Mouse (Mus musculus): ENCODE data around the gene Rexo4.

The Rexo4 gene

DNA sequence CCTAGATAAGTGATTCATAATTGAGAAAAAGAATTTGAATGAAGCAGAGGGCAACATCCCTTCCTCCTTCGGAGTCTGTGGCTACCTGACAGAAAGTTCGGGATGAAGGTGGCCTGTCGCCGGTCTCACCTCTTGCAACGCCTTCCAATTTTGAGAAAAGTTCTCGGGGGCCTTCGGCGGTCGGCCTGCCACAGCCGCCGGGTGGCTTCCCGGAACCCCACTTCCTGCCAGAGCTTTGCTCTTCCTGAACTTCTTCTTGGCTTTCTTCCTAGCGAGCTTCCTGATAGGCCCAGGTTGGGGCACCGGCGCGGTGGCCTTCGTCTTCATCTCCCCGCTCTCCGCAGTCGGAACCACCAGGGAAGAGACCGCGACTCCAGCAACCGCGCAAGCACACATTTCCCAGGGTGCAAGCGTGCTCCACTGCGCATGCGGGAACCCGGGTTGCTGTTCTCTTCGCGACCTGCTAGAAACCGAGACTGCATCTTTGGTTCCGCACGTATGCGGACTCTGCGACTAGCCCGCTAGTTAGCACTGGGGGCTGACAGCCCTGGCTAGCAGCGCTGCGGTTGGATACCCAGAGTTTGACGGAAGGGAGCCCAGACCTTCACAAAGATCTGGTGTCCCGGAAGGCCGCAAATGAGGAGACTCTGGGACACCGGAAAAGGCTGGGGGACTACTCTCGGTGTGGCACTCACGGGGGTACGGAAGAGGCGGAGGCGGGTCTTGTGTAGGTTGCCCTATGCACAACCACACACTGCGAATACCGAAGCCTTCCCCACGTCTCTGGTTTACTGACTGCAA lies at the start of gene Rexo4:
Gene Rexo4, minus strand, starts transcription at position 464 of the 801 bp plus-strand sequence.
- DNase-seq = peak; percentile 94

DNA sequence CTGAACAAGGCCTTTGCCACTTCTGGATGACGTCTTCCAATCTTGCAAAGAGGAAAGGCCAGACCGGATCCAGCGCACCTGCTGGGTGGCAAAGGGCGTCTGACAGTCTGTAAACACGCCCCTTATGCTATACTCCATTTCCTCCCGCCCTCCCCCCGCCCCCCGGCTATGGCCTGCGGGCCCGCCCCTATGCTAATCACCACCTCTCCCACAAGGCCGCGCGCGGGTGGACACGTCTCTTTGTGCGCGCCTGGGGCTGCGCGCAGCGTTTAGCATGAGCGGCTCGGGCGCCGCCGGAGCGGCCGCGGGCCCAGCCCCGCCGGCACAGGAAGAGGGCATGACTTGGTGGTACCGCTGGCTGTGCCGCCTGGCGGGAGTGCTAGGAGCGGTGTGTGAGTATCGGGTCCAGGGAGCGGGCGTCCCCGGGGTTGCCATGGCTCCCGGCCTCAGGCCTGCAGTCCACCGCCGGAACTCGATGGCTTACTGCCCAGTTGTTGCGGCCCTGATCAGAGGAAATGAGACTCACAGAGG lies 45.6 kb upstream of the Rexo4 start, which contains the start of gene Cacfd1:
Gene Cacfd1, plus strand, starts transcription at position 213 of the 531 bp plus-strand sequence.
- peak; percentile 92 for DNase-seq

DNA sequence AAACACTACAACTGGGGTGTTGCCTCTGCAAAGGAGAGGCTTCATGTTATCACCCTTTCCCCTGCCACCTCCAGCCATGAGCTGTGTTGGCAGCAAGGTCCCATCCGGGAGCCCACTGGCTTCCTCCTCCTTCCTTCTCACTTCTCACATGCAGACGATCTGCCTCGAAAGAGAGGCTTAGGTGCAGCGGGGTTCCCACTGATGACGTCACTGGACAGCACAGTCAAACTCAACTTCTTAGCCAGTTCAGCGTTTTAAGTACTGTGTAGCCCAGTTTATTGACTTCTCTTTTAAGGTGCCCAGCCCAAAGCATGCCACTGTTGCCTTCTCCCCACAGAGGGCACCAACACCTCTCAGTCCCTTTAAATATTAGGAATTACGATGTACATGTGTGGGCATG lies 43.5 kb upstream of the Rexo4 start:
- no peak for DNase-seq

DNA sequence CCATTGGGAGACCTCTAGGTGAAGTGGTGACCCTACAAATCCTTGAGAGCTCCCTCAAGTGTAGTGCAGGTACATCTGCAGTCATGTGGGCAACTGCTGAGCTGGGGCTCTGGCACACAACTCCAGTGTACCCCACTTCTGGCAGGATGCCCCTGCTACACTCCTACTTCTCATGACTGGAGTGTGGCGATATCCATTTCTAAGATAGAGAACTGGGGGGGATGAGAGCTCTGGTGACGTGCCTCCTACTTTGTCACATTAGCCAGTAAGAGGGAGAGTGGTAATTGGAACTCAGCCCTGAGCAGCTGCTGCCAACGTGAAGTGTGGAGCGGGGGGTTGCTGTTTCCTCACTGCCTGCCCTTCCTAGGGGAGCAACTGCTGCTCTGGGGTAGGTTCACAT lies 42.1 kb upstream of the Rexo4 start:
- DNase-seq = no peak

DNA sequence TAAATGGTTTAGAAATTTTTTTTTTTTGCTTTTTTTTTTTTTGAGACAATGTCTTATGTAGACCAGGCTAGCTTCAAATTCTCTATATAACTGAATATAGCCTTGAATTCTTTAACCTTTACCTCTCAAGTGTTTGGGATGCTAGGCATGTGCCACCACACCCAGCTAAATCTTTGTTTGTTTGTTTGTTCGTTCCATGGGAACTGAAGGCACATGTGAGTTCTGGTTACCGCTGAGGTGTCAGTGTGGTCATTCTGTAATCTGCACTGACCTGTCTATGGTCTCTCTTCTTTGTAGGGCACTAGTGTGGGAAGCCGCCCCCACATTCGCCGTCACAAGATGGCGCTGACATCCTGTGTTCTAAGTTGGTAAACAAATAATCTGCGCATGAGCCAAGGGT lies 33.8 kb upstream of the Rexo4 start:
- DNase-seq = no peak

DNA sequence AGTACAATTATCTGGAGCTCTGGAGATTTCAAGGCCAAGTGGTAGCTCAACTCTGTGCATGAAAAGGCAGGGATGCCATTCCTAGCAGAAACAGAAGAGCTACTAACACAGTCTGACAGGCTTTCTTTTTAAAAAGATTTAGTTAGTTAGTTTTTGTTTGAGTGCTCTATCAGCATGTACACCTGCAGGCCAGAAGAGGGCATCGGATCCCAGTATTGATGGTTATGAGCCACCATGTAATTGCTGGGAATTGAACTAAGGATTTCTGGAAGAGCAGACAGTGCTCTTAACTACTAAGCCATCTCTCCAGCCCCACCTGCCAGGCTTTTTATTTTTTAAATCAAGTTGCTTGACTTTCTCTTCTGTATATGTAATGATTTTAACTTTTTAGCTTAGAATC lies 33.3 kb upstream of the Rexo4 start:
- no peak for DNase-seq

DNA sequence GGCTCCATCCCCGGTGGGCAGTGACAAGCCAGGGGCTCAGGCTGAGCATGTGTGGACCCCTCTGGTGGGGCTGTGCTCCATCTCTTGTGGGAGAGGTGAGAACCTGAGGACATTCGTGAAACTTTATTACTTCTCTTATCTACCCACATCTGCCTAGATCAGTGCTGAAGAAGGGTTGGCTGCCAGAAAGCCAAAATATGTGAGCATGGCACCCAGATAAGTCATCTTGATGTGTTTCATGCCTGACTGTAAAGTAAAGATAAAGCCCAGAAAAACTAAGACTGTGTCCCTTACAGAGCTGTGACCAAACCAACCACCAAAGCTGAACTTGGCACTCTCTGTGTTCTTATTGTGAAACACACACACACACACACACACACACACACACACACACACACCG lies 29.8 kb upstream of the Rexo4 start:
- DNase-seq = no peak

DNA sequence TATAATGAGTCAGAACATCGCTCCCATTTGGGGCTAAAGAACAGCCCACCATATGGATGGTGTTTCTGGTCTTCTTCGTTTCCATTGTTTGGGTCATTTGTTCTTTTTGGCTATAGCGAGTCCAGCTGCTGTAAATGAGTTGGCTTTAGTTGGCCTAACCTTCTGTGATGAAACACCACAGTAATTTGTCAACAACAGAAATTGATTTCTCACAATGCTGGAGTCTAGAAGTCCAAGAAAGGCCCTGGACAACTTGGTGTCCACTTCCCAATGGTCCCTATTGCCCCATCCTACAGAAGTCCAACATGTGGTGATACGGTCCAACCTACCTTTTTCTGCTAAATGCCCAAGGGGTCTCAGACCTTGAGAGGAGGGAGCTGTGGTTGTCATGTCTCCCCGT lies 20.5 kb upstream of the Rexo4 start:
- DNase-seq = no peak

DNA sequence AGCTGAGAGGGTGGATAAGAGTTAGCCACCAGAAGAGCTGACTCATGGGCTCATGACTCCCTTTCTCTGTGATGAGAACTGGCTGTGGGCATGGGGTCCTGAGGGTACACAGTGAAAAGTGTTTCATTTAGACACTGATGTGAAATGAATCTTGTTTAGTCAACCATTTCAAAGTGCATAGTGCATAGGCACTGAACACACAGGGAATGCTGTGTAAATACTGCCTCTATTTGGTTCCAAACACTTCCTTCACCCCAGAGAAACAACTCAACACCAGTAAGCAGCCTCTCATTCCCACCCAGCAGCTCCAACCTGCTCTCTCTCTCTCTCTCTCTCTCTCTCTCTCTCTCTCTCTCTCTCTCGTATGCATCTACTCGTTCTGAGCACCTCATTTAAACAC lies 20.0 kb upstream of the Rexo4 start:
- DNase-seq = no peak

DNA sequence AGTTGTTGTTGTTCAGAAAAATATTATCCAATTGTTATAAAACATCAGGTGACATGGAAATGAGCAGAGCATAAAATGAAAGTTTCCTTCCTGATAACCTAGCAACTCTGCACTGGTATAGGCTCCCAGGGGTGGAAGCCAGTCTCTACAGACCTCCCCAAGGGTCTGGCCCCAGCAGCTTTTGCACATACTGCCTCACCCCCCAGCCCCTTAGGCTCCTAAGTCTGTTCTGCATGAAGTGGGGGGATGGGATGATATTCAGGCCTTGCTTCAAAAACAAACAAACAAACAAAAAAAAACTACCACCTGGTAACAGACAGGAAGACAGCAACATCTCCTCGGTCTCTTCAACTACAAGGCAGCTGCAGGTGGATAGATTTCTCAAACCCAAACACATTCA lies 16.2 kb upstream of the Rexo4 start:
- no peak for DNase-seq

DNA sequence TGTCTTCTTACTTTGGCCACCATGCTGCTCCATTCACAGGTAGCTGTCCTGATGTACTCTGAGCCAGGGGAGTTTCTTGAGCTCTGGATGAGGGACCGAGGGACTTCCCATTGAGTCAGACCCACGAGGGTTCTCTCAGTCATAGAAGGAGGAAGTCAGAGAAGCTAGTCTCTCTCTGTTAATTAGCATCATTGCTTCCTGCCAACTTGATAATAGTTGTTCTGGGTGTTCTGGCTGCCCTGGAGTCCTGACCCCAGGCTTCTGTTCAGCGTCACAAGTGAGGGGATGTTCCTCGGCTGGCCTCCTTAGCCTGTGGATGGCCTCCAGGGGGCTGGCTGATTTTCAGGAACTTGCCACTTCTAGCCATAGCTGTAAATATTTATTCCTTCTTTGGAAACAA lies 9.8 kb upstream of the Rexo4 start:
- no peak for DNase-seq

DNA sequence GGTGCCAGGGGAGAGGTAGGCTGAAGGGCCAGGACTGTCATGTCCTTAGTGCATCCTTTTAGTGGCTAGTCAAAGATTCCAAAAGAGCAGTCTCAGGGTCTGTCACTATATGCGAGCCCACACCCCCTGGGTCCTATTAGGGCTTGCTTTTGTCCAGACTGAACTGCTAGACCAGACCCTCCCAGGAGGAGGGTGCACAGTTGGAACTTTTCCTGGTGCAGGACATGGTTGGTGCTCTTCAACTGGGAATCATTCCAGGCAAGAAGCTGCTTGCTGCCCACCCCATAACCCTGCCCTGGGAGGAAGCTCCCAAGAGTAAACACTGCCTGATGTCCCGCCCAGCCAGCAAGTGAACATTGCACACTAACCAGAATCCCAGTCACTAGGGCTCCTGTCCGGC lies 8.9 kb upstream of the Rexo4 start, which contains the start of gene Adamts13:
Gene Adamts13, plus strand, starts transcription at position 301 of the 400 bp plus-strand sequence.
- DNase-seq = no peak

DNA sequence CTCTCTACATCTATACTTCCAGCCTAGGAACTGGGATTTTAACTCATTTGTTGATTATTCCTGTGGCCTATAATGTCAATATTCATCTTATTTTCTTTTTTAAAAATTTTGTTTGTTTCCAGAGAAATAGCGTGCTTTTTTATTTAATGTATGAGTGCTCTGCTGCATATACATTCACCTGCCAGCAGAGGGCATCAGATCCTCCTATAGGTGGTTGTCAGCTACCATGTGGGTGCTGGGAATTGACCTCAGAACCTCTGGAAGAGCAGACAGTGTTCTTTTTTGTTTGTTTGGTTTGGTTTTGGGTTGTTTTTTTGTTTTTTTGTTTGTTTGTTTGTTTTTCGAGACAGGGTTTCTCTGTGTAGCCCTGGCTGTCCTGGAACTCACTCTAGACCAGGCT lies 3.1 kb upstream of the Rexo4 start:
- no peak for DNase-seq

DNA sequence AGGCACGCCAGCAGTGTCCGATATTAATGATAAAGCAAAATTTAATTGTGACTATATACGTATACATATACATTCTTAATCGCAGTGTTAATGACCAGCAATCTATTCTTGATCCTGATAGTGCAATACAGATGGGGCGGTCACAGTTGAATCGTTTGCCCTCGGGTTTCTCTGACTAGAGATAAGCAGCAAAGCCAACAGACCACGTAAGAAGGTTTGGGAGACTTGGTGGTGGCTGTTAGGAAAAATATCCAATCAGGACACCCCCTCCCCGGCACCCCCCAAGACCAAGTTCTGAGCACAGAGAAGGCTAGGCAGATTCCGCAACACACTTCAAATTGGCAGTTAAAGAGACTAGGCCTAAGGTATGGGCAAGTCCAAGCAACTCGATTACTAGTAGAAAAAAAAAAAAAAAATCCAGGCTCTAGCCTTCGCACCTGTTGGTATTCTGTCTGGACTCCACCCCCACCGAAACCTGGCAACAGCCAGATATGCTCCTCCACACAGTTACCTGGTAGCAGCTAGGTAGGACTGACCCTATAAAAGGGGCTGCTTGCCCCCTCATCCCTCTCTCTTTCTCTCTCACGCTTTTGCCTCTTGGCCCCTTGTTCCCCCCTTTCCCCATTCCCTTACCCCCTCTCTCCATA lies 661 bp upstream of the Rexo4 start:
- no peak for DNase-seq

DNA sequence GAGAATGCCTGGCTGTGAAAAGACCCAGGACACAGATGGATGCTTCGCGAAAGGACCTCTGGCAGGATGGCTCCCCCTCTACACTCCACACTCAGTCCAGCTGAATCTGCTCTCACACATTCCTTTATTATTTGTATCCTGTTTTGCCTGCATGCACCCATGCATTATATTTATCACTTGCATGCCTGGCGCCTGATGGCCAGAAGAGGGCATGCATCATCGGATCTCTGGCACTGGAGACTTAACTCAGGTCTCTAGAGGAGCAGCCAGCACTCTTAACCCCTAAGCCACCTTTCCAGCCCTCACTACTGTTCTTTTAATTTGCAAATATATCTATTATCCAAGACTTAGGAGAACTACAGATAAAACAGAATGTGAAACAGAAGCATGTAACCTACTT lies 3.4 kb downstream of the Rexo4 start:
- peak; percentile 35 for DNase-seq

DNA sequence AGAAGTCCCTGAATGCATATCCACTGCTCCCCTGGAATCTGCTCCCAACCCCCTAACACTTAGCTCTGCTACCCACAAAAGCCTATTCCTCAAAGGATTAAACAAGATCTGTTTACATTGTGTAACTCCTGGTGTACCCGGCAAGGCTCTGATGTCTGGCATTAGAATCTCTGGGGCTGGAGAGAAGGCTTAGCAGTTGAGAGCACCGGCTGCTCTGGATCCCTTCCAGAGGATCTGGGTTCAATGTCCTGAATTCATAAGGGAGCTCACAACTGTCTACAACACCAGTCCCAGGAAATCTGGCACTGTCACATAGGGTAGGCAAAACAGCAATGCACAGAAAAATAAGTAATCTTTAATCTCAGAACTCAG lies 6.7 kb downstream of the Rexo4 start:
- peak; percentile 16 for DNase-seq

DNA sequence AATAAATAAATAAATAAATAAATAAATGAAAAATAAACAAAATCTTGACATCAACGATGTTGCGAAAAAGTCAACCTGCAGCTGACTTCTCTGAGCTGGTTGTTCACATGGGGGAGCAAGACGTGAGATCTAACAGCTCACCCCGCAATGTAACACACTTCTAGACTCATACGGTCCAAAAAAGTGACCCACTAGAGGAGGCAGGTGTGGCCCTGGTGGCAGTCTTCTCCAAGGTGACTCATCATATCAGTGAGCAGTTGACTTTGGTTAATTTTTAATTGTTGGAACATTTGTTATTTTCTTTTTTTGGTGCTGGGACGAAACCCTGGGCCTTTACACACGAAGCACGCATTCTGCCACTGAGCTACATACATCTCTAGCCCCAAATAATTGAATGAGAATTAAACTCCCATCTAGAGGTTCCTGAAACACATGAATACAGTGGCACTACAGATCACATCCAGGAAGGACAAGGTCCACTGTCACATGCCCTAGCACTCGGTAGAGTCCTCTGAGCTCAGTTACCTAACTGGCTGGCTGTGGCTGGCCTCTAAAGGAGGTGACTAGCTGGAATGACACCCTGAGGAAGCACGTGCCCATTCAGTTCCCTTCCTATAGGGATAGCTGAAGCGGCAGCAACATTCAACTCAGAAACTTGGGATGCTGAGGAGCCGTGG lies 7.2 kb downstream of the Rexo4 start:
- DNase-seq = peak; percentile 22

DNA sequence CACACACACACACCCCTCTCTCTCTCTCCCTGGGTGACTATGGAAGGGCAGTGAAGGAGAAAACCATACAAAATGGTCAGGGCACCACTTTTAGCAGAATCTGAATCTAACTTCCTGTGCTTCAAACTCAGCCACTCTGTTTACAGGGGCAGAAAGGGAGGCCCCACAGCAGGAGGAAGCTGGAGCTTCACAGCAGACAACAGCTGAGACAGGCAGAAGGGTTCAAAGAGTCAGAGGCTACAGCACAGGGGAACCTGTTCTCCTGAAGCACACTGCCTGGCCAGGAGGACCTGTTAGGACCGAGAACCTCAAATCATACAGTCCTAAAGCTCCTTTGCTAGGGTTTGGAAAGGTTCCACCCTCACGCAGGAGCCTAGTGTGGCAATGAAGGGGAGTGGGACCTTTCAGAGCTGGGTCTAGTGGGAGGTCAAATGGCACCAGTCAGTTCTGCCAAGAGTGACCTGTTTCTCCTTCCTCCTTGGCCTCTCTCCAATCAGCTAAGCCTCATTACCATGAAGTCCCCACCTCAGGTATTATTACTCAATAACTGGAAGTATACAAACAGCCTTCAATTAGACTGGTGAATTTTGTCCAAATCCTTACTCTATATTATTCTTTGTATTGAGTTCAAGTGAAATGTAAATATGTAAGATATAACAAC lies 9.3 kb downstream of the Rexo4 start:
- no peak for DNase-seq

DNA sequence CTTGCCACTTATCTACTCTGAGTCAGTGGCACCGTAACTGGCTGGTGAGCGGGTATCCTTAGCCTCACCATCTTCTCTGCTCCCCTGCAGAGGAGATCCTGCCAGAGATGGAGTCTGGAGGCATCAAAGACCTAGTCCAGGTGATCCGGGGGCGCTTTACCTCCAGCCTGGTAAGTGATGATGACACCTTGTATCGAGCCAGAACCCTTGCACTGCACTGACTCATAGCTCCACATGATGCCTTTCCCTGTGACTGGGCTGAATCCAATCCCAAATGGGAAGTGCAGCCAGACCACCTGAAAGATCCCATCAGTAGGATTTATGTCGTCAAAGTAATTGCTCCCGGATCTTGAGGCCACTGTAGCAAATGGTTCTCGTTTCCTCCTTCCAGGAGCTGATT lies 11.3 kb downstream of the Rexo4 start:
- DNase-seq = no peak

DNA sequence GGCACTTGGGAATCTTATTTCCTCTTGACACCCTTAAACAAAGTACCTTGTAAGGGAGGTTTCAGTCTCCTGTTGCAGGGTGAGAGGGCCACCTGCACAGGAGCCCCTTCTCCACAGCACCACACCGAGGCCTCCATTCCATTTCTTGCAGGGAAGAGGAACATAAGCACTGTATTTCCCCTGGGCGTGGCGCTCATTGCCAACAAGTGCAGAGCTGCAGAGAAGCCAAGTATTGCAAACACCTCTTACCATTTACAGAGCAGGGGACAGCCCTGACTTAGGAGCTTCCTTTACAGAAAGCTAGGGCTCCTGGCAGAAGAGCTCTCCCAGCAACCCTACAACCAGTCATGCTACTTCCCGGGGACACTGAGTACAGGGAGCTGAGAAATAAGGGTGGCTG lies 12.0 kb downstream of the Rexo4 start:
- DNase-seq = no peak

DNA sequence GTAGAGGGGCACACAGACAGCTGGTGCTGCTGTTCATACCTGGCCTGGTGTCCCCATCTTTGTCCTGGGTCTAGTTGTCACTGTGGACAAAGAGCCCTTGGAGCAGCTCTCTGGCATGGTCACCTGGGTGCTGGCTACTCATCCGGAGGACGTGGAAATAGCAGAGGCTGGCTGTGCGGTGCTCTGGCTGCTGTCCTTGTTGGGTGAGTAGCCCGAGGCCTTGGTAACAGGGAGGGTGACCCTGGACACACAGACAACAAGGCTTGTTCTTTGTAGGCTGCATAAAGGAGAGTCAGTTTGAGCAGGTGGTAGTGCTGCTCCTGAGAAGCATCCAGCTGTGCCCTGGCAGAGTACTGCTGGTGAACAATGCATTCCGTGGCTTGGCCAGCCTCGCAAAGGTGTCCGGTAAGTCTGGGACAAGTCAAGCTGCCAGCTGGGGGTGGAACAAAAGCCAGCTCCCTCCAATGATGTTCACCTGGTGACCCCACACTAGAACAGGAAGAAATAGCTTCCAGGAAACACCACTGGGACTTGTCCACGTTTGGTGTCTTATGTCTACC lies 12.8 kb downstream of the Rexo4 start:
- DNase-seq = no peak

DNA sequence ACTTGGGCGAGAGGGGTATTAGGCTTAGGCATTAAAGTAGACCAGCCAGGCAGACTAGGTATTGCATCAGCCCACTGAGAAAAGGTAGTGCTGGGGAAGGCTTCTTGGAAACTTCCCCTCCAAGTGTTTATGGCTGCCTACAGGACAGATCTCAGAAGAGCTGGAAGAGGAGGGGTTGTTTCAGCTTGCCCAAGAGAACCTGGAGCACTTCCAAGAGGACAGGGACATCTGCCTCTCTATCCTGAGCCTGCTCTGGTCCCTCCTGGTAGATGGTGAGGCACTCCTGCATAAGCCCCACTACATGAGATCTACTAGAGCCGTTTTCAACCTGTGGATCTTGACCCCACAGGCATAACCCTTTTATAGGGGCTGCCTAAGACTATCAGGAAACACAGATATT lies 13.8 kb downstream of the Rexo4 start:
- DNase-seq = no peak

DNA sequence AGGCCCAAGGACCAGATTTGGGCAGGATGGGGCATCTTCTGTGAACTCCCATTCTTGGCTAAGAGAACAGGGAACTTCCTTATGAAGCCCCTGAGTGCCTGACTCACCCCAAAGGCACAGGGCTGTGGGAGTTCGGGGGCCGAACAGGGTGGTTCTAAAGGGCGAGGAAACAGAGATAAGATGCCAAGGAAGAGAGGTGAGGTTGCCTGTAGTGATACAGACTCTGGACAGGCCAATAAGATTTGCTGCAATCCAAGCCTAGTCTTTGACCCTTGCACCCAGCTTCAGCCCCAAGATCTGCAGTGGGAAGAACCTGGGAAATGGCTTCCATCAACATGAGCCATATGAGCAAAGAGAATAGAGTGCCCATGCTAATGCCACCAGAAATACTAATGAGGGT lies 20.9 kb downstream of the Rexo4 start:
- no peak for DNase-seq
